Mouse (Mus musculus) embryo, embryonic 11 days (tissue): ENCODE measurements around the gene Minos1.
A peak's percentile ranks its signal among the peaks of the same experiment; 100 is the strongest.

Experiments
- DNase-seq: peaks from one replicate; pipeline ENCODE4 v3.0.0-alpha.2; 2015

The Minos1 gene

GRCm38 (mm10) chr4:139130701-139131549 lies at the start of gene Minos1:
Gene Minos1 (minus strand): TSS chr4:139131113.
- DNase-seq, result peak; percentile 100

- DNase-seq, result no peak
These were observed 49.1 kb upstream of the Minos1 start for GRCm38 (mm10) chr4:139179731-139180625.

- DNase-seq, result no peak
These were observed 48.3 kb upstream of the Minos1 start for GRCm38 (mm10) chr4:139179218-139179617.

GRCm38 (mm10) chr4:139178377-139178776 lies 47.5 kb upstream of the Minos1 start:
- DNase-seq, result no peak

GRCm38 (mm10) chr4:139177921-139178320 lies 47.0 kb upstream of the Minos1 start:
- DNase-seq, result no peak

GRCm38 (mm10) chr4:139176023-139176422 lies 45.1 kb upstream of the Minos1 start:
- DNase-seq, result no peak

- DNase-seq, result peak; percentile 36
These were observed 44.4 kb upstream of the Minos1 start for GRCm38 (mm10) chr4:139175061-139175971.

- peak; percentile 32 for DNase-seq
These were observed 38.9 kb upstream of the Minos1 start for GRCm38 (mm10) chr4:139169748-139170279.

- peak; percentile 57 for DNase-seq
These were observed 38.3 kb upstream of the Minos1 start for GRCm38 (mm10) chr4:139168985-139169747.

- DNase-seq, result no peak
These were observed 36.2 kb upstream of the Minos1 start for GRCm38 (mm10) chr4:139167107-139167506.

GRCm38 (mm10) chr4:139166244-139166643 lies 35.3 kb upstream of the Minos1 start:
- no peak for DNase-seq

- DNase-seq, result no peak
These were observed 34.3 kb upstream of the Minos1 start for GRCm38 (mm10) chr4:139165259-139165658.

- DNase-seq, result no peak
These were observed 33.2 kb upstream of the Minos1 start for GRCm38 (mm10) chr4:139164082-139164481.

GRCm38 (mm10) chr4:139161076-139161475 lies 30.2 kb upstream of the Minos1 start:
- no peak for DNase-seq

GRCm38 (mm10) chr4:139158350-139158749 lies 27.4 kb upstream of the Minos1 start:
- no peak for DNase-seq

- DNase-seq, result no peak
These were observed 25.6 kb upstream of the Minos1 start for GRCm38 (mm10) chr4:139156538-139156937.

GRCm38 (mm10) chr4:139154576-139155307 lies 23.8 kb upstream of the Minos1 start:
- DNase-seq, result no peak

- DNase-seq, result no peak
These were observed 20.5 kb upstream of the Minos1 start for GRCm38 (mm10) chr4:139151370-139151769.

GRCm38 (mm10) chr4:139146760-139147159 lies 15.8 kb upstream of the Minos1 start:
- no peak for DNase-seq

GRCm38 (mm10) chr4:139145156-139145555 lies 14.2 kb upstream of the Minos1 start:
- DNase-seq, result peak; percentile 19

GRCm38 (mm10) chr4:139144577-139144976 lies 13.7 kb upstream of the Minos1 start:
- DNase-seq, result peak; percentile 36
